Mouse (Mus musculus) hindbrain, postnatal 0 days (tissue): ENCODE data around the gene Psma5. TPM values are rescaled to one million over a fixed set of nuclear protein-coding genes. Genes with fewer than 3 reads are reported as not detected.
A peak's percentile ranks its signal among the peaks of the same experiment; 100 is the strongest.
"Not testable (repeated sequence)": the region's sequence is repeated elsewhere in the genome, so short reads cannot be mapped to it uniquely, and the experiment has no call there.

Experiments
- ATAC-seq: fragments of 200-750 bp; cut with Nextera tagmentation; 2 replicates; pipeline ENCODE4 v1.8.0; 2017; ENCODE audit warnings: mild to moderate bottlenecking, moderate TSS enrichment, moderate library complexity
- DNase-seq: peaks from one replicate; pipeline ENCODE4 v3.0.0-alpha.2; 2015; ENCODE audit warnings: low spot score
- H3K27ac ChIP-seq: fragments of 300-500 bp; sonication (generic); 2 replicates; pipeline ENCODE4 v1.5.1; 2014; ENCODE audit warnings: mild to moderate bottlenecking
- H3K27me3 ChIP-seq: fragments of 300-500 bp; sonication (generic); 2 replicates; pipeline ENCODE4 v1.6.1; 2014; ENCODE audit warnings: low read length, mixed read lengths; ENCODE audit not compliant: insufficient read depth
- H3K36me3 ChIP-seq: fragments of 300-500 bp; sonication (generic); 2 replicates; pipeline ENCODE4 v1.6.1; 2014; ENCODE audit warnings: low read length, mixed read lengths; ENCODE audit not compliant: insufficient read depth
- H3K4me1 ChIP-seq: fragments of 300-500 bp; sonication (generic); 2 replicates; pipeline ENCODE4 v1.6.1; 2014; ENCODE audit warnings: antibody characterized with exemption, low read length, mixed read lengths; ENCODE audit not compliant: insufficient read depth
- H3K4me2 ChIP-seq: fragments of 300-500 bp; sonication (generic); 2 replicates; pipeline ENCODE4 v1.6.1; 2014; ENCODE audit warnings: low read depth, mild to moderate bottlenecking, low read length, moderate library complexity, mixed read lengths
- H3K4me3 ChIP-seq: fragments of 300-500 bp; sonication (generic); 2 replicates; pipeline ENCODE4 v1.5.1; 2014; ENCODE audit warnings: low read length
- H3K9ac ChIP-seq: fragments of 300-500 bp; sonication (generic); replicated peaks from 2 replicates; pipeline ENCODE4 v1.6.1; 2014; ENCODE audit warnings: mild to moderate bottlenecking, low read length, moderate library complexity, mixed read lengths
- H3K9me3 ChIP-seq: fragments of 300-500 bp; sonication (generic); 2 replicates; pipeline ENCODE4 v1.6.1; 2016; ENCODE audit warnings: low read length, mixed read lengths
- CTCF ChIP-seq: IDR thresholded peaks from 2 replicates; pipeline ENCODE4 v1.5.1; 2016; ENCODE audit warnings: antibody characterized with exemption, control low read depth, low read depth
- WGBS: fragments of 180-500 bp; shearing (Covaris S2); extraction: QIAGEN DNeasy Blood & Tissue Kit; methylation state at CpG from one replicate; pipeline ENCODE4 v1.1.7; 2014; 5-methylcytosine and 5-hydroxymethylcytosine counted together
- polyA plus RNA-seq: library from polyadenylated mRNA; unstranded; fragments of >200 nt; fragmentation: Nextera tagmentation; extraction: Ambion mirVana; gene quantifications from 2 replicates; pipeline ENCODE4 v1.2.1, GENCODE M21; 2015
- total RNA-seq: library from RNA; depleted of rRNA; stranded (reverse); fragments of >200 nt; gene quantifications from 2 replicates; pipeline ENCODE4 v1.2.3, GENCODE M21; 2014

Psma5 gene
- total and polyA plus RNA-seq, 2 experiments from 2014 or later: 93.6 to 238 TPM

- H3K4me1 ChIP-seq: peaks cover 1% of the 10 kb centered on the region; the same call in 1 of the 2 replicates
- no peak overlapping the region for H3K27ac ChIP-seq
- no peaks in the 10 kb centered on the region for H3K36me3 ChIP-seq
- TF ChIP-seq CTCF: no peak
- H3K27me3 ChIP-seq: peaks cover 9% of the 10 kb centered on the region
- DNase-seq (no peak), ATAC-seq (no peak)
- no peak overlapping the region for H3K4me3 ChIP-seq
- no peak overlapping the region for H3K4me2 ChIP-seq
- H3K9me3 ChIP-seq: no peaks in the 10 kb centered on the region
- no peak overlapping the region for H3K9ac ChIP-seq
- WGBS: 89% methylated on average over 4 of the region's 4 CpGs
These were observed 25.1 kb upstream of the Psma5 start for GRCm38 (mm10) chr3:108231646-108232045.

GRCm38 (mm10) chr3:108237474-108238102 is 19.1 kb upstream of the Psma5 start:
- not testable (repeated sequence) for H3K4me1 ChIP-seq, H3K36me3 ChIP-seq, H3K27ac ChIP-seq, H3K9ac ChIP-seq, H3K27me3 ChIP-seq, DNase-seq, H3K9me3 ChIP-seq, H3K4me2 ChIP-seq, H3K4me3 ChIP-seq, ATAC-seq
- TF ChIP-seq CTCF: 0 out of 2 replicates have a peak, but pooled peaks have one; percentile 11
- WGBS: 84% methylated on average over 4 of the region's 4 CpGs

GRCm38 (mm10) chr3:108241243-108241839 is 15.4 kb upstream of the Psma5 start:
- Histone ChIP-seq H3K4me2 (no peak overlapping the region), H3K9ac (no peak overlapping the region), H3K9me3 (no peaks in the 10 kb centered on the region), H3K4me3 (no peak overlapping the region), H3K36me3 (no peaks in the 10 kb centered on the region), H3K27ac (no peak overlapping the region), H3K4me1 (no peaks in the 10 kb centered on the region), H3K27me3 (no peaks in the 10 kb centered on the region)
- 91% methylated on average over 3 of the region's 3 CpGs for WGBS
- DNase-seq: no peak
- TF ChIP-seq CTCF: no peak
- ATAC-seq: no peak

GRCm38 (mm10) chr3:108246857-108247256 is 9.9 kb upstream of the Psma5 start:
- Histone ChIP-seq H3K4me1 (no peaks in the 10 kb centered on the region), H3K9me3 (no peaks in the 10 kb centered on the region), H3K36me3 (no peaks in the 10 kb centered on the region), H3K27ac (no peak overlapping the region), H3K9ac (no peak overlapping the region), H3K27me3 (no peaks in the 10 kb centered on the region), H3K4me3 (no peak overlapping the region), H3K4me2 (no peak overlapping the region)
- no peak for TF ChIP-seq CTCF
- ATAC-seq (no peak), DNase-seq (no peak)
- WGBS: 86% methylated on average over 2 of the region's 2 CpGs

GRCm38 (mm10) chr3:108257831-108258500 is 1.2 kb downstream of the Psma5 start:
- ATAC-seq (no peak), DNase-seq (no peak)

GRCm38 (mm10) chr3:108259319-108259718 is 2.6 kb downstream of the Psma5 start:
- Histone ChIP-seq H3K9me3 (no peaks in the 10 kb centered on the region), H3K27ac (no peak overlapping the region), H3K4me1 (peaks cover 9% of the 10 kb centered on the region), H3K4me3 (no peak overlapping the region), H3K9ac (no peak overlapping the region), H3K36me3 (0 out of 2 replicates have a peak, but pooled peaks cover 6% of the 10 kb centered on the region), H3K4me2 (no peak overlapping the region), H3K27me3 (no peaks in the 10 kb centered on the region)
- no peak for ATAC-seq
- DNase-seq: no peak
- 62% methylated on average over 3 of the region's 3 CpGs for WGBS
- no peak for TF ChIP-seq CTCF

More at GRCm38 (mm10) chr3:108257831-108258500, 1.2 kb downstream of the Psma5 start:
- H3K27me3 ChIP-seq: no peaks in the 10 kb centered on the region
- no peak overlapping the region for H3K27ac ChIP-seq
- no peak for TF ChIP-seq CTCF
- H3K9ac ChIP-seq: peak overlapping the region; percentile 76
- H3K4me3 ChIP-seq: peak overlapping the region; percentile 98
- H3K4me2 ChIP-seq: peak overlapping the region; percentile 90
- H3K4me1 ChIP-seq: peaks cover 9% of the 10 kb centered on the region
- WGBS: 76% methylated on average over 3 of the region's 3 CpGs
- no peaks in the 10 kb centered on the region for H3K9me3 ChIP-seq
- 0 out of 2 replicates have a peak, but pooled peaks cover 4% of the 10 kb centered on the region for H3K36me3 ChIP-seq

GRCm38 (mm10) chr3:108279495-108279894 is 22.8 kb downstream of the Psma5 start:
- H3K27me3 ChIP-seq, H3K9ac ChIP-seq, DNase-seq, H3K9me3 ChIP-seq, H3K4me3 ChIP-seq, ATAC-seq, H3K4me2 ChIP-seq, H3K27ac ChIP-seq, H3K4me1 ChIP-seq: not testable (repeated sequence)
- 70% methylated on average over 5 of the region's 5 CpGs for WGBS
- peaks cover 27% of the 10 kb centered on the region for H3K36me3 ChIP-seq
